Mouse (Mus musculus): ENCODE data around the gene Ifnl3. TPM values are rescaled to one million over a fixed set of nuclear protein-coding genes. Genes with fewer than 3 reads are reported as not detected.

Ifnl3 gene
- total and polyA plus RNA-seq, 2 experiments: not detected

DNA sequence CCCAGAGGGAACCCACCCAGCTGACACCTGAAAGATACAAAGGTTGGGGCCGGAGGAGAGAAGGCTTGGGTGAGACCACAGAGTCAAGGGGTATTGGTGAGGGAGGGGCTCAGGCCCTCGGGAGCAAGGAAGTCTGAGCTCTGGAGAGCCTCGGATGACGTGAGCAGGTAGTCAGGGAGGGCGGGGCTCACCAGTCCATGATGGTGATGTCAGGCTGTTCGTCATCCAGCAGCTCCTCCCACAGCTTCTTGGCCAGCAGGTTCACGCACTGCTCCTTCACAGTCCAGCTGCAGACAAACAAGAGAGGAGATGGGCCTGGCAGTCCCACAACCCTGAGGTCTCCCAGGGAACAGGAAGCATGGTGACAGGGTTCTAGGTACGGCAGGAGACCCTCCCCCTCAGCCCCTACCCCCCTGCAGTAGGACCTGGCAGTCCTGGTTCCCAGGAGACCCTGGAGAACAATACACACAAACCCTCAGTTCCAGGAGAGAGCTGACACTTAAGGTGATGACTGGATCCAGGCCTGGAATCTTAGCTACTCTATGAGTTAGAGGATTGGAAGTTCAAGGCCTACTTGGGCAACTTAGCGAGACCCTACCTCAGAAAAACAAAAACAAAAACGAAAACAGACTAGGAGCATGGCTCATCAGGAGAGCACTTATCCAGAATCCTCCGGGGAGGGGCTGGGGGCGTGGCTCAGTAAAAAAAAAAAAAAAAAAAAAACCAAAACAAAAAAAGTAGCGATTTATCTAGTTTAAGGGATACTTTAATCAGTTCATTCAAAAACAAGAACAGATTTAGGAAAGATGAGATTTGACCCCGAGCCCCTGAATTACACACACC lies 22.6 kb downstream of the Ifnl3 start:
- 42% methylated on average over 14 of the region's 14 CpGs for WGBS
- Histone ChIP-seq H3K4me3 (ENCODE audit: insufficient read depth, low read depth, low read length) (no peak overlapping the region), H3K9ac (ENCODE audit: low read depth, low read length) (no peak overlapping the region), H3K27me3 (ENCODE audit: control insufficient read depth, insufficient read depth, low read length) (no peaks in the 10 kb centered on the region; the same call in 1 of the 2 replicates), H3K36me3 (ENCODE audit: control insufficient read depth, insufficient read depth, low read length) (no peaks in the 10 kb centered on the region), H3K79me2 (ENCODE audit: control insufficient read depth, insufficient read depth, low read length) (no peaks in the 10 kb centered on the region), H3K4me1 (ENCODE audit: control insufficient read depth, insufficient read depth, low read length) (peaks cover 2% of the 10 kb centered on the region; the same call in 1 of the 2 replicates), H3K27ac (replicated peaks; ENCODE audit: insufficient read depth, low read depth, low read length) (no peak overlapping the region)
- no peak for TF ChIP-seq CTCF (IDR thresholded peaks at IDR 0.05; ENCODE audit: low read depth, low read length)
- TF ChIP-seq POLR2A (IDR thresholded peaks at IDR 0.05; ENCODE audit: extremely low read depth, insufficient read depth, low read length): no peak
- DNase-seq (ENCODE audit: extremely low read depth, low read depth, low spot score): peak; percentile 61

DNA sequence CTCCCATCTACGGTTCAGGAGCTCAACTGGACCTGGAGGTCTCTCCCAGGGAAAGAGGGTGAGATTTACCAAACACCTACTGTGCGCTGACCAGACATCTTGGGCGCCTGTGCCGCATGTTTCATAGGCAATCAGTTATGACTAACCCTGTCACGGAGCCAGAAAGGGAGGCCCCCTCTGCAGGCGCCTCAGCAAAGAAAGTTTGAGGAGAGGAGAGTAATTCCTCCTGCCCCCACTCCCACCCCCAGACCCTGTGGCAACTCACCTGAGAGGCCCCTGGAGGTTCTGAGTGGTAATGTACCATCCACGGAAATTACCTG lies 23.2 kb downstream of the Ifnl3 start:
- WGBS: 69% methylated on average over 7 of the region's 7 CpGs
- no peak for DNase-seq (ENCODE audit: extremely low read depth, low read depth, low spot score)
- Histone ChIP-seq H3K79me2 (ENCODE audit: control insufficient read depth, insufficient read depth, low read length) (no peaks in the 10 kb centered on the region), H3K9ac (ENCODE audit: low read depth, low read length) (no peak overlapping the region), H3K27ac (replicated peaks; ENCODE audit: insufficient read depth, low read depth, low read length) (no peak overlapping the region), H3K4me1 (ENCODE audit: control insufficient read depth, insufficient read depth, low read length) (peaks cover 2% of the 10 kb centered on the region; the same call in 1 of the 2 replicates), H3K36me3 (ENCODE audit: control insufficient read depth, insufficient read depth, low read length) (no peaks in the 10 kb centered on the region), H3K4me3 (ENCODE audit: insufficient read depth, low read depth, low read length) (no peak overlapping the region), H3K27me3 (ENCODE audit: control insufficient read depth, insufficient read depth, low read length) (no peaks in the 10 kb centered on the region; the same call in 1 of the 2 replicates)
- no peak for TF ChIP-seq CTCF (IDR thresholded peaks at IDR 0.05; ENCODE audit: low read depth, low read length)

DNA sequence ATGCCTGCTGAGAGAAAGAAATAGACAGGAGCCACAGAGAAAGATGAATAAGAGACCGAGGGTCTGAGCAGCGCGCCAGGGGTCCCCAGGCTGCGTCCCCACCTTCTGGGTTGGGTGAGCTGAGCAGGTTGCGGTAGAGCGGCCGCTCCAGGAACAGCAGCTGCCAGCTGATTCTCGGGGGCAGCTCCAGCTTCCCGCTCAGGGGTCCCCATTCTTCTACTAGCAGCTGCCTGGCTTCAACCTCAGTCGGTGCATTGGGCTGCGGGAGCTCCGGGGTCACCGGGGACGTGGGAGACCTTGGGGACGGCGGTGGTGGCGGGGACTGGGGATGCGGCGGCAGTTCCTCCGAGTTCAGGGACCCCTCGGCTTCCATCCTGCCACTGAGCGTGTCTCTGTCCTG lies 24.0 kb downstream of the Ifnl3 start:
- H3K27ac ChIP-seq (replicated peaks; ENCODE audit: insufficient read depth, low read depth, low read length): no peak overlapping the region
- WGBS: 7% methylated on average over 22 of the region's 22 CpGs
- no peak overlapping the region for H3K9ac ChIP-seq (ENCODE audit: low read depth, low read length)
- no peaks in the 10 kb centered on the region for H3K79me2 ChIP-seq (ENCODE audit: control insufficient read depth, insufficient read depth, low read length)
- TF ChIP-seq POLR2A (IDR thresholded peaks at IDR 0.05; ENCODE audit: extremely low read depth, insufficient read depth, low read length) (no peak), CTCF (IDR thresholded peaks at IDR 0.05; ENCODE audit: low read depth, low read length) (no peak)
- no peak for DNase-seq (ENCODE audit: extremely low read depth, low read depth, low spot score)
- H3K4me1 ChIP-seq (ENCODE audit: control insufficient read depth, insufficient read depth, low read length): peaks cover 2% of the 10 kb centered on the region; the same call in 1 of the 2 replicates
- H3K27me3 ChIP-seq (ENCODE audit: control insufficient read depth, insufficient read depth, low read length): no peaks in the 10 kb centered on the region; the same call in 1 of the 2 replicates
- H3K36me3 ChIP-seq (ENCODE audit: control insufficient read depth, insufficient read depth, low read length): no peaks in the 10 kb centered on the region
- no peak overlapping the region for H3K4me3 ChIP-seq (ENCODE audit: insufficient read depth, low read depth, low read length)

DNA sequence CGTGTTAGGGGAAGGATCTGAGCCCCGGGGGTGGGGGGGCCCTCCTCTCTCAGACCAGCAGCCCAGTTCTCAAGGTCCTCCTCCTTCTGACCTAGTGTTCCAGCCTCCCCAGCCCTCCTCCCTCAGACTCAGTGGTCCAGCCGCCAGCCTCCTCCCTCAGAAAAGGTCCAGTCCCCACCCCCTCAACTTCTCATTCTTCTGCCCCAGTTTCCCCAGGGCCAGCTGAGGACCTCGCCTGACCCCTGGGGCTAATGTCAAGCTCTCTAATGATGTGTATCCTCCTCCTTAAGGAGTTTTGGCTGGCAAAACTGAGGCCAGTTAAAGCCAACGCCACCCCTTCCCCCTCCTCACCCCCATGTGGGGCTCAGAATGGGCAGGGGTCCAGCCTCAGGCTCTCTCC lies 24.5 kb downstream of the Ifnl3 start, which contains the start of gene Nccrp1:
TSS of gene Nccrp1 (minus strand) at position 101 of the 400 bp plus-strand sequence.
- no peaks in the 10 kb centered on the region for H3K36me3 ChIP-seq (ENCODE audit: control insufficient read depth, insufficient read depth, low read length)
- H3K4me1 ChIP-seq (ENCODE audit: control insufficient read depth, insufficient read depth, low read length): peaks cover 2% of the 10 kb centered on the region; the same call in 1 of the 2 replicates
- no peak for DNase-seq (ENCODE audit: extremely low read depth, low read depth, low spot score)
- no peak for TF ChIP-seq POLR2A (IDR thresholded peaks at IDR 0.05; ENCODE audit: extremely low read depth, insufficient read depth, low read length)
- TF ChIP-seq CTCF (IDR thresholded peaks at IDR 0.05; ENCODE audit: low read depth, low read length): no peak
- no peak within 1 kb of the TSS for H3K27ac ChIP-seq (replicated peaks; ENCODE audit: insufficient read depth, low read depth, low read length)
- H3K27me3 ChIP-seq (ENCODE audit: control insufficient read depth, insufficient read depth, low read length): no peaks in the 10 kb centered on the region; the same call in 1 of the 2 replicates
- no peak within 1 kb of the TSS for H3K9ac ChIP-seq (ENCODE audit: low read depth, low read length)
- no peaks in the 10 kb centered on the region for H3K79me2 ChIP-seq (ENCODE audit: control insufficient read depth, insufficient read depth, low read length)
- no peak within 1 kb of the TSS for H3K4me3 ChIP-seq (ENCODE audit: insufficient read depth, low read depth, low read length)
- WGBS: 29% methylated on average over 5 of the region's 5 CpGs

DNA sequence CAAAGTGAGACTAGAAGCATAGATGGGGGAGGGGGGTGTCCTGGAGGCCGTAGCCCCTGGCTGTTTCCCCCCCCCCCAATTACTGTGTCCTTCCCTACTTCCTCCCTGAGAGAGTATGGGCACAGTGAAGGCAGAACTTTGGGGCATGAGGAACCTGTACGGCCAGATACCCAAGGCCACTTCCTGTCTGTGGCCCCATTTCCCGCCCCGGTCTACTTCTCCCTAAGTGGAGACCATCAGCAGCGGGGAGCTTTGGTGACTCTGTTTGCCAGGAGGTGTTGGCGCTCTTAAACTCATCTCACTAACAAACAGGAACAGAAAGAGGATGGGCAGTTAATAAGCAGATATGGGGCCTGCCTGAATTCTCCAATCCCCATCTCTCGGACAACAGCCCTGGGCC lies 25.0 kb downstream of the Ifnl3 start:
- Histone ChIP-seq H3K27ac (replicated peaks; ENCODE audit: insufficient read depth, low read depth, low read length) (no peak overlapping the region), H3K9ac (ENCODE audit: low read depth, low read length) (no peak overlapping the region), H3K79me2 (ENCODE audit: control insufficient read depth, insufficient read depth, low read length) (no peaks in the 10 kb centered on the region), H3K36me3 (ENCODE audit: control insufficient read depth, insufficient read depth, low read length) (no peaks in the 10 kb centered on the region), H3K4me1 (ENCODE audit: control insufficient read depth, insufficient read depth, low read length) (peaks cover 2% of the 10 kb centered on the region; the same call in 1 of the 2 replicates), H3K27me3 (ENCODE audit: control insufficient read depth, insufficient read depth, low read length) (no peaks in the 10 kb centered on the region; the same call in 1 of the 2 replicates), H3K4me3 (ENCODE audit: insufficient read depth, low read depth, low read length) (no peak overlapping the region)
- no peak for DNase-seq (ENCODE audit: extremely low read depth, low read depth, low spot score)
- no peak for TF ChIP-seq CTCF (IDR thresholded peaks at IDR 0.05; ENCODE audit: low read depth, low read length)
- TF ChIP-seq POLR2A (IDR thresholded peaks at IDR 0.05; ENCODE audit: extremely low read depth, insufficient read depth, low read length): no peak
- WGBS: 62% methylated on average over 7 of the region's 7 CpGs

DNA sequence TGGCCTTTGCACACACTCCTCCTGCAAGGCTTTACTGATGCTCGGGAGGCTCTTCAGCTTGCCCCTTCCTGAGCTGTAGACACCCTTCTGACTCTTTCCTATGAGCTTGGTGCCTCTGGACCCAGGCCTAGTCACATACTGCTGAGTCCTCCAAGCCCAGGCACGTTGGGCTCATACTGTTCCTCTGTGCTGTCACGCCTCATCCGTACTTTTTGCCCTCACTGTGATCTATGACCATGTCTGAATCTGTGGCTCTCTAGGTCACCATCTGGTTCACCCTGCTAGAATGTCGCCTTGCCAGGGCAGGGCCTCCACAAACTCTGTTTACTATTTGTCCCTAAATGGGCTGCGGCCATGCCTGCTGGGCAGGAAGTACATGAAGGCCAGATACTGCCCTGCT lies 30.4 kb downstream of the Ifnl3 start:
- no peak overlapping the region for H3K9ac ChIP-seq (ENCODE audit: low read depth, low read length)
- no peak overlapping the region for H3K4me3 ChIP-seq (ENCODE audit: insufficient read depth, low read depth, low read length)
- H3K4me1 ChIP-seq (ENCODE audit: control insufficient read depth, insufficient read depth, low read length): no peaks in the 10 kb centered on the region
- H3K79me2 ChIP-seq (ENCODE audit: control insufficient read depth, insufficient read depth, low read length): no peaks in the 10 kb centered on the region
- H3K27me3 ChIP-seq (ENCODE audit: control insufficient read depth, insufficient read depth, low read length): no peaks in the 10 kb centered on the region
- H3K36me3 ChIP-seq (ENCODE audit: control insufficient read depth, insufficient read depth, low read length): no peaks in the 10 kb centered on the region
- no peak for DNase-seq (ENCODE audit: extremely low read depth, low read depth, low spot score)
- H3K27ac ChIP-seq (replicated peaks; ENCODE audit: insufficient read depth, low read depth, low read length): no peak overlapping the region
- 89% methylated on average over 6 of the region's 6 CpGs for WGBS
- TF ChIP-seq POLR2A (IDR thresholded peaks at IDR 0.05; ENCODE audit: extremely low read depth, insufficient read depth, low read length) (no peak), CTCF (IDR thresholded peaks at IDR 0.05; ENCODE audit: low read depth, low read length) (no peak)
